Mouse (Mus musculus): Measurements from ENCODE around the gene Rhbdf1.

GRCm38 (mm10) chr11:32233895-32234294 is 11.8 kb upstream of the Rhbdf1 start:
- TF ChIP-seq EP300 (IDR thresholded peaks at IDR 0.05) (no peak), CTCF (IDR thresholded peaks at IDR 0.05) (no peak)
